Mouse (Mus musculus) 3T3-L1 (cell line): ENCODE results near the gene Fahd1.
A peak's percentile ranks its signal among the peaks of the same experiment; 100 is the strongest.

Experiments used
- DNase-seq: peaks from one replicate; pipeline ENCODE4 v3.0.0-alpha.2; 2015; ENCODE audit warnings: low read depth, low spot score

Fahd1 gene

GRCm38 (mm10) chr17:24847386-24847785 lies 2.8 kb downstream of the Fahd1 start:
- DNase-seq = no peak

DNA sequence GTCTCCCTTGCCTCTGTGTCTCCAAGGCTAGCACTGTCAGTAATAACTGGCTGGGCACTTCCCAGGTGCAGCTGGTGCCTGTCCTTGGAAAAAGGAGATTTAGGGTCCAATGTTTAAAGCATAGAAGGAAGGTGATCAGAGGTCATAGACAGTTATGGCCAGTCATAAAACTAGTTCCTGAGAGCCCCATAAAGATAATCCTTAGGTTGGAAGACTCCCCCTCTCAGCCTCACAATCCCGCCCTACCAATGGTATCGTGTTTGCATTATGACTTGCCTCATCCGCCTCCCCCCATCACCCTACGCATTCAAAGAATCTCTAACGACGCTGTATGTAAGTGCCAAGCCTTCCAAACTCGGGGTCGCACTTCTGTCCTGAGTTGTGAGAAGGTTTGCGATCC lies 5.6 kb downstream of the Fahd1 start:
- no peak for DNase-seq

GRCm38 (mm10) chr17:24842631-24843030 lies 7.5 kb downstream of the Fahd1 start:
- DNase-seq = peak; percentile 69

- DNase-seq = peak; percentile 40
These were observed 9.0 kb downstream of the Fahd1 start for GRCm38 (mm10) chr17:24841133-24841532.

GRCm38 (mm10) chr17:24840341-24840740 lies 9.8 kb downstream of the Fahd1 start:
- no peak for DNase-seq

DNA sequence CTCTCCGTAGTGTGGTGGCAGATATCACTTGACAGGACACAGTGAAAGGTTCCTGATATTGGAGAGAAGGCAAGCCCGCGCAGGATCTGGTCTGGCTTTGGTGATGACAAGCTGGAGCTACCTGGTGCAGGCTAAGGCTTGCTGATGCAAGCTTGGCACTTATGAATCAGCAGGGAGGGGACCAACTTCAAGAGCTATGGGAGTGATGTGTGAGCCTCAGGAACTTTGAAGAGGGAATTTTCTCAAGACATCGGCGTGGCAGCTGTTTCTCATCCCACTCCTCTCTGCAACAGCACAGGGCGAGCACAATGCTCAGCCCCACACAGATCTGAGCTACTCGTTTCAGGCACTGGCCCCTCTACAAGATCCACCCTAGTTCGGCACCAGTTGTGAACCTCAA lies 10.3 kb downstream of the Fahd1 start, which contains the start of gene Hagh:
Gene Hagh (plus strand): TSS at position 302 of the 400 bp plus-strand sequence.
- DNase-seq = no peak

DNA sequence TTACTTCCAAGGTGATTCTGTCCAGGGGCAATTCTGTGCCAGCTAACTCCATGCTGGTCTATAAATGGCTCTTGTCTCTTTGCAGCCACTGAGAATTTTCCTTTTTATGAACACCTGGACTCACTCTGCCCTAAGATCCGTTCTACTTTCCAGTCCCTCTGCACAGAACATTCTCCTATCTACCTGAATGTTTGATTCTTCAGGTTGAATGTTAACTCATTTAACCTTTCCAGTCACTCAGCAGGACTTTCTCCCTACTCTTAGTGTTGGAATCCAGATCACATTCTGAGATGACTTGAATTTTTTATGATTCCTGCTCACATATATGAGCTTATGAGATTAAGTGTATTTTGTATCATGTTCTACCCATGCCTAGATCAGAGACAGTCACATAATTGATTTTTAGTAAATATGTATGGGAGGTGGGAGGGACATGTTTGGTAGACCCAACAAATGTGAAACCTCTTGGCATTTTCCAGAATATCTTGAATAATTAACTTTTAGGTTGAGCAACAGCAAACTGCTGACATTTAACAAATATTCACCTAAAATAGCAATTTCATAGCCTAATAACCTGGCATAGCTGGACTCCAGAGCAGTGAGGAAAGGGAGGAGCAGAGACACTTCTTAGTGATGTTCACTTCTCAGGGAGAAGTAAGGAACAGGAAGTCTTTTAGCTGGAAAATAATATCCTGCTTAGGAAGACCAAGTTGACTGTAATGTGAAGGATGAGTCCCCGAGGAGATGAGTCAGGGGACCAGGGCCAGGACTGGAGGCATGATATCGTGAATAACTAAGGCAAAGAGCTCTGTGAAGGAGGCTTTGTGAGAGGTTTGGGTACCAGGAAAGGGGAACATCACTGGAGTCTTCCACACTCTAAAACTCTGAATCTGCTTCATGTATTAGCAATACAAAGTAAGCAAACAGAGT lies 28.5 kb downstream of the Fahd1 start:
- DNase-seq = peak; percentile 94

DNA sequence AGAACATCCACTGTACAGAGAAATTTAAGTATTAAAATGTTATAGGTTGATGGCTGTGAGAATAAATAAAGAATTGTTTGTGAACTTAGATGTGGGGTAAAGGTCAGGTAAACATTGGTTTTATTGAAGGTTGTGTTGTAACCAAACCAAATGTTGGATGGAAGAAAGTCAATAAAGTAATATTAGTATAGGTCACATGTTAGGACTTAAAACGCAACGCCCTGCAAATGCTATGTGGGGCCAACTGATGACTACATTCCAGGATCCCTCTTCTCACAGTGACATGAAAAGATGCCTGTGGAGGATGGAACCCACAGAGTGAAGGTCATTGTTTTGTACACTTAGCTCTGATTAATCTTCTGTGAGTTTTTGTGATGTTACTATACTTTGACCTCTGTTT lies 30.7 kb downstream of the Fahd1 start:
- no peak for DNase-seq

GRCm38 (mm10) chr17:24818172-24818571 lies 32.0 kb downstream of the Fahd1 start:
- peak; percentile 64 for DNase-seq

GRCm38 (mm10) chr17:24817503-24817902 lies 32.7 kb downstream of the Fahd1 start:
- DNase-seq = peak; percentile 66

- no peak for DNase-seq
These were observed 34.9 kb downstream of the Fahd1 start for GRCm38 (mm10) chr17:24815256-24815655.

- no peak for DNase-seq
These were observed 37.9 kb downstream of the Fahd1 start for GRCm38 (mm10) chr17:24812215-24812614.

GRCm38 (mm10) chr17:24811211-24811610 lies 39.0 kb downstream of the Fahd1 start:
- DNase-seq = no peak

- DNase-seq = no peak
These were observed 45.9 kb downstream of the Fahd1 start, which contains the start of gene Meiob for GRCm38 (mm10) chr17:24803952-24804951. Gene Meiob, plus strand, starts transcription at chr17:24804289.

DNA sequence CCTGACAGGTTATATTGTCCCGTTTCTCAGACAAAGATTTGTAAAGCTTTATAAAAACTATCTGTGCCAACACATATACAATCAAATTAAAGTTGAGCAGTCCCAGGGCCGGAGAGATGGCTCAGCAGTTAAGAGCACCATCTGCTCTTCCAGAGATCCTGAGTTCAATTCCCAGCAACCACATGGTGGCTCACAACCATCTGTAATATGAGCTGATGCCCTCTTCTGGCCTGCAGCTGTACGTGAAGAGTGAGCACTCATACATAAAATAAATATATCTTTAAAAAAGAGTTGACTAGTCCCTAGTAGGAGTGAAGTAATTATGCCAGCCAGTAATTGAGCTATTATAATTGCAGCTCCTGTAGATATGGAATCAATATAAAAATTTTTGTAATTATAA lies 49.6 kb downstream of the Fahd1 start:
- DNase-seq = no peak

- DNase-seq = no peak
These were observed 50.7 kb downstream of the Fahd1 start for GRCm38 (mm10) chr17:24799476-24799875.
